Mouse (Mus musculus) hindbrain, postnatal 0 days (tissue): ENCODE results near the gene Fcho1. TPM values are rescaled to one million over a fixed set of nuclear protein-coding genes. Genes with fewer than 3 reads are reported as not detected.
A peak's percentile ranks its signal among the peaks of the same experiment; 100 is the strongest.
"Not testable (repeated sequence)": the region's sequence is repeated elsewhere in the genome, so short reads cannot be mapped to it uniquely, and the experiment has no call there.

Source experiments
- ATAC-seq: fragments of 200-750 bp; cut with Nextera tagmentation; 2 replicates; pipeline ENCODE4 v1.8.0; 2017; ENCODE audit warnings: mild to moderate bottlenecking, moderate TSS enrichment, moderate library complexity
- DNase-seq: peaks from one replicate; pipeline ENCODE4 v3.0.0-alpha.2; 2015; ENCODE audit warnings: low spot score
- H3K27ac ChIP-seq: fragments of 300-500 bp; sonication (generic); 2 replicates; pipeline ENCODE4 v1.5.1; 2014; ENCODE audit warnings: mild to moderate bottlenecking
- H3K27me3 ChIP-seq: fragments of 300-500 bp; sonication (generic); 2 replicates; pipeline ENCODE4 v1.6.1; 2014; ENCODE audit warnings: low read length, mixed read lengths; ENCODE audit not compliant: insufficient read depth
- H3K36me3 ChIP-seq: fragments of 300-500 bp; sonication (generic); 2 replicates; pipeline ENCODE4 v1.6.1; 2014; ENCODE audit warnings: low read length, mixed read lengths; ENCODE audit not compliant: insufficient read depth
- H3K4me1 ChIP-seq: fragments of 300-500 bp; sonication (generic); 2 replicates; pipeline ENCODE4 v1.6.1; 2014; ENCODE audit warnings: antibody characterized with exemption, low read length, mixed read lengths; ENCODE audit not compliant: insufficient read depth
- H3K4me2 ChIP-seq: fragments of 300-500 bp; sonication (generic); 2 replicates; pipeline ENCODE4 v1.6.1; 2014; ENCODE audit warnings: low read depth, mild to moderate bottlenecking, low read length, moderate library complexity, mixed read lengths
- H3K4me3 ChIP-seq: fragments of 300-500 bp; sonication (generic); 2 replicates; pipeline ENCODE4 v1.5.1; 2014; ENCODE audit warnings: low read length
- H3K9ac ChIP-seq: fragments of 300-500 bp; sonication (generic); replicated peaks from 2 replicates; pipeline ENCODE4 v1.6.1; 2014; ENCODE audit warnings: mild to moderate bottlenecking, low read length, moderate library complexity, mixed read lengths
- H3K9me3 ChIP-seq: fragments of 300-500 bp; sonication (generic); 2 replicates; pipeline ENCODE4 v1.6.1; 2016; ENCODE audit warnings: low read length, mixed read lengths
- CTCF ChIP-seq: IDR thresholded peaks from 2 replicates; pipeline ENCODE4 v1.5.1; 2016; ENCODE audit warnings: antibody characterized with exemption, control low read depth, low read depth
- WGBS: fragments of 180-500 bp; shearing (Covaris S2); extraction: QIAGEN DNeasy Blood & Tissue Kit; methylation state at CpG from one replicate; pipeline ENCODE4 v1.1.7; 2014; 5-methylcytosine and 5-hydroxymethylcytosine counted together
- polyA plus RNA-seq: library from polyadenylated mRNA; unstranded; fragments of >200 nt; fragmentation: Nextera tagmentation; extraction: Ambion mirVana; gene quantifications from 2 replicates; pipeline ENCODE4 v1.2.1, GENCODE M21; 2015
- total RNA-seq: library from RNA; depleted of rRNA; stranded (reverse); fragments of >200 nt; gene quantifications from 2 replicates; pipeline ENCODE4 v1.2.3, GENCODE M21; 2014; rRNA removed

The Fcho1 gene
- total RNA-seq (84.2 and 99.0 TPM in 2 replicates), polyA plus RNA-seq (62.2 and 65.8 TPM in 2 replicates)

- Histone ChIP-seq H3K4me2 (peak within 1 kb of the TSS; percentile 76), H3K4me1 (peaks cover 24% of the 10 kb centered on the region), H3K27ac (peak within 1 kb of the TSS; percentile 70), H3K9ac (peak within 1 kb of the TSS; percentile 85), H3K27me3 (no peaks in the 10 kb centered on the region), H3K4me3 (peak within 1 kb of the TSS; percentile 63), H3K36me3 (no peaks in the 10 kb centered on the region), H3K9me3 (no peaks in the 10 kb centered on the region)
- ATAC-seq (peak; percentile 85), DNase-seq (peak; percentile 96)
- 2% methylated on average over 37 of the region's 54 CpGs for WGBS
- TF ChIP-seq CTCF: no peak
These were observed at the start of gene Fcho1 for GRCm38 (mm10) chr8:71725122-71725924. Gene Fcho1, minus strand, starts transcription at chr8:71725716.

GRCm38 (mm10) chr8:71771336-71771735, 45.8 kb upstream of the Fcho1 start:
- 90% methylated on average over 15 of the region's 15 CpGs for WGBS
- no peak for ATAC-seq
- no peak overlapping the region for H3K9ac ChIP-seq
- H3K9me3 ChIP-seq: 0 out of 2 replicates have a peak, but pooled peaks cover 6% of the 10 kb centered on the region
- TF ChIP-seq CTCF: no peak
- no peak overlapping the region for H3K27ac ChIP-seq
- H3K27me3 ChIP-seq: no peaks in the 10 kb centered on the region
- no peaks in the 10 kb centered on the region for H3K4me1 ChIP-seq
- no peak overlapping the region for H3K4me2 ChIP-seq
- DNase-seq: no peak
- H3K4me3 ChIP-seq: no peak overlapping the region
- no peaks in the 10 kb centered on the region for H3K36me3 ChIP-seq

- H3K36me3 ChIP-seq: no peaks in the 10 kb centered on the region
- no peak overlapping the region for H3K27ac ChIP-seq
- WGBS: 26% methylated on average over 3 of the region's 3 CpGs
- DNase-seq: no peak
- ATAC-seq: no peak
- H3K27me3 ChIP-seq: no peaks in the 10 kb centered on the region
- H3K9ac ChIP-seq: no peak overlapping the region
- no peak overlapping the region for H3K4me3 ChIP-seq
- no peaks in the 10 kb centered on the region for H3K9me3 ChIP-seq
- TF ChIP-seq CTCF: no peak
- H3K4me2 ChIP-seq: no peak overlapping the region
- no peaks in the 10 kb centered on the region for H3K4me1 ChIP-seq
These were observed 33.3 kb upstream of the Fcho1 start for GRCm38 (mm10) chr8:71758816-71759215.

- not testable (repeated sequence) for DNase-seq
These were observed 27.5 kb upstream of the Fcho1 start for GRCm38 (mm10) chr8:71752881-71753552.

GRCm38 (mm10) chr8:71752263-71752662, 26.7 kb upstream of the Fcho1 start:
- not testable (repeated sequence) for ATAC-seq, H3K36me3 ChIP-seq, H3K4me3 ChIP-seq, H3K9me3 ChIP-seq, H3K27ac ChIP-seq, H3K9ac ChIP-seq, H3K4me2 ChIP-seq, H3K27me3 ChIP-seq, H3K4me1 ChIP-seq, DNase-seq

More at GRCm38 (mm10) chr8:71752881-71753552, 27.5 kb upstream of the Fcho1 start:
- not testable (repeated sequence) for ATAC-seq, H3K4me1 ChIP-seq, H3K4me3 ChIP-seq, H3K36me3 ChIP-seq, H3K4me2 ChIP-seq, H3K9me3 ChIP-seq, H3K27ac ChIP-seq, H3K27me3 ChIP-seq, H3K9ac ChIP-seq
- WGBS: 70% methylated on average over 7 of the region's 7 CpGs

GRCm38 (mm10) chr8:71751337-71751886, 25.9 kb upstream of the Fcho1 start:
- peak; percentile 72 for TF ChIP-seq CTCF
- H3K4me1 ChIP-seq, H3K27me3 ChIP-seq, H3K9me3 ChIP-seq, H3K9ac ChIP-seq, H3K27ac ChIP-seq, H3K4me2 ChIP-seq, H3K36me3 ChIP-seq, H3K4me3 ChIP-seq: not testable (repeated sequence)
- ATAC-seq (peak; percentile 91), DNase-seq (peak; percentile 82)
- WGBS: 65% methylated on average over 2 of the region's 2 CpGs

GRCm38 (mm10) chr8:71749321-71750075, 24.0 kb upstream of the Fcho1 start:
- H3K27ac ChIP-seq, H3K36me3 ChIP-seq, H3K27me3 ChIP-seq, H3K4me3 ChIP-seq, DNase-seq, H3K9ac ChIP-seq, H3K4me1 ChIP-seq, ATAC-seq, H3K4me2 ChIP-seq, H3K9me3 ChIP-seq: not testable (repeated sequence)
- WGBS: 84% methylated on average over 6 of the region's 6 CpGs

GRCm38 (mm10) chr8:71747082-71747481, 21.6 kb upstream of the Fcho1 start:
- H3K4me3 ChIP-seq, H3K9me3 ChIP-seq, H3K4me1 ChIP-seq: not testable (repeated sequence)

More at GRCm38 (mm10) chr8:71747082-71747481, 21.6 kb upstream of the Fcho1 start:
- H3K36me3 ChIP-seq, H3K4me2 ChIP-seq, H3K9ac ChIP-seq, DNase-seq, H3K27ac ChIP-seq, H3K27me3 ChIP-seq, ATAC-seq: not testable (repeated sequence)
